Mouse (Mus musculus) lung, postnatal 25 days (tissue): ENCODE data around the gene Slc17a9.

Source experiments
- DNase-seq: peaks from one replicate; pipeline ENCODE4 v3.0.0; 2022; ENCODE audit warnings: low spot score

The Slc17a9 gene

GRCm38 (mm10) chr2:180724585-180725413 is at the start of gene Slc17a9:
TSS of gene Slc17a9 (plus strand) at chr2:180725263.
- peak; percentile 81 for DNase-seq

GRCm38 (mm10) chr2:180676706-180677105 is 48.4 kb upstream of the Slc17a9 start:
- no peak for DNase-seq

GRCm38 (mm10) chr2:180678609-180679140 is 46.4 kb upstream of the Slc17a9 start:
- DNase-seq: peak; percentile 71

- no peak for DNase-seq
Observed at GRCm38 (mm10) chr2:180681225-180681624, 43.8 kb upstream of the Slc17a9 start.

GRCm38 (mm10) chr2:180683524-180683923 is 41.5 kb upstream of the Slc17a9 start:
- no peak for DNase-seq

GRCm38 (mm10) chr2:180684031-180684430 is 41.0 kb upstream of the Slc17a9 start:
- DNase-seq: no peak

GRCm38 (mm10) chr2:180689841-180690240 is 35.2 kb upstream of the Slc17a9 start:
- DNase-seq: no peak

GRCm38 (mm10) chr2:180692630-180693029 is 32.4 kb upstream of the Slc17a9 start:
- peak; percentile 52 for DNase-seq

- no peak for DNase-seq
Observed at GRCm38 (mm10) chr2:180695176-180695575, 29.9 kb upstream of the Slc17a9 start.

GRCm38 (mm10) chr2:180700457-180700856 is 24.6 kb upstream of the Slc17a9 start:
- no peak for DNase-seq

- DNase-seq: no peak
Observed at GRCm38 (mm10) chr2:180701053-180701766, 23.9 kb upstream of the Slc17a9 start.

- peak; percentile 91 for DNase-seq
Observed at GRCm38 (mm10) chr2:180701767-180702621, 23.1 kb upstream of the Slc17a9 start.

- DNase-seq: no peak
Observed at GRCm38 (mm10) chr2:180702701-180703149, 22.3 kb upstream of the Slc17a9 start.

GRCm38 (mm10) chr2:180703175-180703574 is 21.9 kb upstream of the Slc17a9 start:
- DNase-seq: no peak

GRCm38 (mm10) chr2:180703645-180704359 is 21.3 kb upstream of the Slc17a9 start:
- DNase-seq: no peak

GRCm38 (mm10) chr2:180704591-180704990 is 20.5 kb upstream of the Slc17a9 start:
- DNase-seq: no peak

GRCm38 (mm10) chr2:180705066-180705465 is 20.0 kb upstream of the Slc17a9 start:
- DNase-seq: peak; percentile 29

GRCm38 (mm10) chr2:180705975-180706374 is 19.1 kb upstream of the Slc17a9 start:
- no peak for DNase-seq

GRCm38 (mm10) chr2:180709023-180709922 is 15.8 kb upstream of the Slc17a9 start:
- no peak for DNase-seq

GRCm38 (mm10) chr2:180709923-180710272 is 15.2 kb upstream of the Slc17a9 start, which contains the start of the genes Dido1 and Gid8:
TSS of gene Dido1 (minus strand) at chr2:180709999.
TSS of gene Gid8 (plus strand) at chr2:180710117.
- DNase-seq: peak; percentile 98
